Mouse (Mus musculus) hindbrain, embryonic 15.5 days (tissue): ENCODE measurements around the gene Slc23a4. TPM values are rescaled to one million over a fixed set of nuclear protein-coding genes. Genes with fewer than 3 reads are reported as not detected.

Experiments used
- ATAC-seq: fragments of 200-750 bp; cut with Nextera tagmentation; 2 replicates; pipeline ENCODE4 v1.8.0; 2017; ENCODE audit warnings: low read depth, moderate number of reproducible peaks, moderate TSS enrichment; ENCODE audit not compliant: low FRiP score
- H3K27ac ChIP-seq: fragments of 300-500 bp; sonication (generic); replicated peaks from 2 replicates; pipeline ENCODE4 v1.5.1; 2015; ENCODE audit warnings: mild to moderate bottlenecking, inconsistent platforms
- H3K27me3 ChIP-seq: fragments of 300-500 bp; sonication (generic); 2 replicates; pipeline ENCODE4 v1.6.1; 2015; ENCODE audit warnings: control low read depth, inconsistent platforms
- H3K36me3 ChIP-seq: fragments of 300-500 bp; sonication (generic); 2 replicates; pipeline ENCODE4 v1.6.1; 2015; ENCODE audit warnings: control low read depth, inconsistent platforms
- H3K4me1 ChIP-seq: fragments of 300-500 bp; sonication (generic); replicated peaks from 2 replicates; pipeline ENCODE4 v1.6.1; 2015; ENCODE audit warnings: control low read depth, inconsistent platforms
- H3K4me2 ChIP-seq: fragments of 300-500 bp; sonication (generic); 2 replicates; pipeline ENCODE4 v1.6.1; 2015; ENCODE audit warnings: moderate library complexity, mild to moderate bottlenecking, inconsistent platforms
- H3K4me3 ChIP-seq: fragments of 300-500 bp; sonication (generic); 2 replicates; pipeline ENCODE4 v1.5.1; 2015; ENCODE audit warnings: mild to moderate bottlenecking, inconsistent platforms
- H3K9ac ChIP-seq: fragments of 300-500 bp; sonication (generic); 2 replicates; pipeline ENCODE4 v1.6.1; 2015; ENCODE audit warnings: inconsistent platforms
- H3K9me3 ChIP-seq: fragments of 300-500 bp; sonication (generic); 2 replicates; pipeline ENCODE4 v1.6.1; 2016; ENCODE audit warnings: control low read depth, inconsistent platforms
- WGBS: fragments of 180-500 bp; shearing (Covaris S2); methylation state at CpG from one replicate; pipeline ENCODE4 v1.1.7; 2015; 5-methylcytosine and 5-hydroxymethylcytosine counted together
- polyA plus RNA-seq: library from polyadenylated mRNA; unstranded; fragments of >200 nt; fragmentation: Nextera tagmentation; extraction: Ambion mirVana; gene quantifications from 2 replicates; pipeline ENCODE4 v1.2.1, GENCODE M21; 2015

The Slc23a4 gene
- polyA plus RNA-seq, 1 experiment from 2014 or later, result 0.64 TPM

DNA sequence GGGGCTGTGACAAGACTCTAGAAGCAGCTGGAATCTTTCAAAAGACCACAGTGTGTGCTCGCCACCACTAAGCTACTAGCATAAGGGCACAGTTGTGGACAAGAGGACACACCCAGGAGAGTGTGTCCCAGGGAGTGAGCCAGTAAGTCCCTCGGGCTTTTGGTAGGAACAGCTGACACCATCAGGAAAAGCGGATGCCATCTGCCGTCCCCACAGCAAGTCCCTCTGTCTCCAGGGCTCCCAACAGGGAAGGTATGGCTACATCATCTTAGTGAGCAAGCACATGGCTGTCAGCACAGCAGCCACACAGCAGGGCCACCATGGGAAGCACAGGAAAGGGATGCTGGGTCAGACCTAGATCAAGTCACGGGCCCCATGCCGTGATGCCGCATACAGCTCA lies 92.6 kb downstream of the Slc23a4 start:
- Histone ChIP-seq H3K9ac (no peak overlapping the region), H3K4me2 (no peak overlapping the region), H3K9me3 (no peaks in the 10 kb centered on the region), H3K27ac (no peak overlapping the region), H3K27me3 (no peaks in the 10 kb centered on the region), H3K4me3 (no peak overlapping the region), H3K36me3 (peaks cover 54% of the 10 kb centered on the region), H3K4me1 (no peaks in the 10 kb centered on the region)
- 83% methylated on average over 7 of the region's 7 CpGs for WGBS
- no peak for ATAC-seq

Other genes starting within 250 kb of the Slc23a4 start
- gene Agbl3, start 208.0 kb downstream of the Slc23a4 start, polyA plus RNA-seq, result 11.1 and 13.2 TPM in 2 replicates
- 1.5 and 2.0 TPM in 2 replicates for gene Tmem140, start 125.3 kb downstream of the Slc23a4 start, polyA plus RNA-seq
- 8.9 and 9.8 TPM in 2 replicates for gene Cyren, start 110.3 kb downstream of the Slc23a4 start, polyA plus RNA-seq
- 13.1 and 14.3 TPM in 2 replicates for gene Wdr91, start 77.5 kb downstream of the Slc23a4 start, polyA plus RNA-seq
- gene Stra8, start 68.2 kb downstream of the Slc23a4 start, polyA plus RNA-seq, result not detected in 2 replicates
- gene Cnot4, start 145.3 kb upstream of the Slc23a4 start, polyA plus RNA-seq, result 30.1 and 33.2 TPM in 2 replicates
- gene Nup205, start 189.0 kb upstream of the Slc23a4 start, polyA plus RNA-seq, result 21.2 and 21.4 TPM in 2 replicates